Mouse (Mus musculus): ENCODE data around the gene Hoga1. TPM values are rescaled to one million over a fixed set of nuclear protein-coding genes. Genes with fewer than 3 reads are reported as not detected.
A peak's percentile ranks its signal among the peaks of the same experiment; 100 is the strongest.

Hoga1 gene
- polyA plus RNA-seq, 1 experiment = not detected

- Histone ChIP-seq H3K4me1 (ENCODE audit: control insufficient read depth, insufficient read depth, low read length) (peaks cover 35% of the 10 kb centered on the region), H3K4me3 (ENCODE audit: insufficient read depth, low read depth, low read length) (no peak overlapping the region), H3K27ac (ENCODE audit: insufficient read depth, low read depth, low read length) (peak overlapping the region; percentile 96)
- no peak for TF ChIP-seq CTCF (IDR thresholded peaks at IDR 0.05; ENCODE audit: insufficient read depth, low read depth, low read length)
- no peak for TF ChIP-seq POLR2A (IDR thresholded peaks at IDR 0.05; ENCODE audit: insufficient read depth, low read depth, low read length)
- 33% methylated on average over 8 of the region's 8 CpGs for WGBS
Measured at GRCm38 (mm10) chr19:42017399-42018247, 27.8 kb upstream of the Hoga1 start.

GRCm38 (mm10) chr19:42019011-42019522 lies 26.3 kb upstream of the Hoga1 start:
- TF ChIP-seq CTCF (IDR thresholded peaks at IDR 0.05; ENCODE audit: insufficient read depth, low read depth, low read length) = no peak
- no peak for TF ChIP-seq POLR2A (IDR thresholded peaks at IDR 0.05; ENCODE audit: insufficient read depth, low read depth, low read length)
- Histone ChIP-seq H3K4me3 (ENCODE audit: insufficient read depth, low read depth, low read length) (no peak overlapping the region), H3K27ac (ENCODE audit: insufficient read depth, low read depth, low read length) (peak overlapping the region; percentile 86), H3K4me1 (ENCODE audit: control insufficient read depth, insufficient read depth, low read length) (peaks cover 41% of the 10 kb centered on the region)
- 57% methylated on average over 4 of the region's 4 CpGs for WGBS

GRCm38 (mm10) chr19:42021681-42022541 lies 23.5 kb upstream of the Hoga1 start:
- H3K27ac ChIP-seq (ENCODE audit: insufficient read depth, low read depth, low read length) = no peak overlapping the region
- TF ChIP-seq POLR2A (IDR thresholded peaks at IDR 0.05; ENCODE audit: insufficient read depth, low read depth, low read length) (no peak), CTCF (IDR thresholded peaks at IDR 0.05; ENCODE audit: insufficient read depth, low read depth, low read length) (no peak)
- no peak overlapping the region for H3K4me3 ChIP-seq (ENCODE audit: insufficient read depth, low read depth, low read length)
- H3K4me1 ChIP-seq (ENCODE audit: control insufficient read depth, insufficient read depth, low read length) = peaks cover 26% of the 10 kb centered on the region
- 77% methylated on average over 10 of the region's 10 CpGs for WGBS

- no peak overlapping the region for H3K4me3 ChIP-seq (ENCODE audit: insufficient read depth, low read depth, low read length)
- H3K27ac ChIP-seq (ENCODE audit: insufficient read depth, low read depth, low read length) = no peak overlapping the region
- peaks cover 20% of the 10 kb centered on the region for H3K4me1 ChIP-seq (ENCODE audit: control insufficient read depth, insufficient read depth, low read length)
- 80% methylated on average over 2 of the region's 2 CpGs for WGBS
- TF ChIP-seq CTCF (IDR thresholded peaks at IDR 0.05; ENCODE audit: insufficient read depth, low read depth, low read length) (no peak), POLR2A (IDR thresholded peaks at IDR 0.05; ENCODE audit: insufficient read depth, low read depth, low read length) (no peak)
Measured at GRCm38 (mm10) chr19:42022542-42022848, 22.9 kb upstream of the Hoga1 start.

GRCm38 (mm10) chr19:42026158-42026557 lies 19.3 kb upstream of the Hoga1 start:
- TF ChIP-seq POLR2A (IDR thresholded peaks at IDR 0.05; ENCODE audit: insufficient read depth, low read depth, low read length) (no peak), CTCF (IDR thresholded peaks at IDR 0.05; ENCODE audit: insufficient read depth, low read depth, low read length) (peak; percentile 86)
- 5% methylated on average over 5 of the region's 5 CpGs for WGBS
- Histone ChIP-seq H3K27ac (ENCODE audit: insufficient read depth, low read depth, low read length) (no peak overlapping the region), H3K4me1 (ENCODE audit: control insufficient read depth, insufficient read depth, low read length) (peaks cover 6% of the 10 kb centered on the region; the same call in 1 of the 2 replicates), H3K4me3 (ENCODE audit: insufficient read depth, low read depth, low read length) (no peak overlapping the region)

- WGBS = 83% methylated on average over 5 of the region's 5 CpGs
- TF ChIP-seq POLR2A (IDR thresholded peaks at IDR 0.05; ENCODE audit: insufficient read depth, low read depth, low read length) = no peak
- no peak for TF ChIP-seq CTCF (IDR thresholded peaks at IDR 0.05; ENCODE audit: insufficient read depth, low read depth, low read length)
- H3K4me3 ChIP-seq (ENCODE audit: insufficient read depth, low read depth, low read length) = no peak overlapping the region
- no peak overlapping the region for H3K27ac ChIP-seq (ENCODE audit: insufficient read depth, low read depth, low read length)
- peaks cover 24% of the 10 kb centered on the region for H3K4me1 ChIP-seq (ENCODE audit: control insufficient read depth, insufficient read depth, low read length)
Measured at GRCm38 (mm10) chr19:42031112-42031511, 14.3 kb upstream of the Hoga1 start.

GRCm38 (mm10) chr19:42033611-42034010 lies 11.8 kb upstream of the Hoga1 start:
- no peak overlapping the region for H3K4me3 ChIP-seq (ENCODE audit: insufficient read depth, low read depth, low read length)
- peaks cover 24% of the 10 kb centered on the region for H3K4me1 ChIP-seq (ENCODE audit: control insufficient read depth, insufficient read depth, low read length)
- TF ChIP-seq CTCF (IDR thresholded peaks at IDR 0.05; ENCODE audit: insufficient read depth, low read depth, low read length) (no peak), POLR2A (IDR thresholded peaks at IDR 0.05; ENCODE audit: insufficient read depth, low read depth, low read length) (no peak)
- WGBS = 69% methylated on average over 14 of the region's 14 CpGs
- no peak overlapping the region for H3K27ac ChIP-seq (ENCODE audit: insufficient read depth, low read depth, low read length)

GRCm38 (mm10) chr19:42034146-42034775 lies 11.1 kb upstream of the Hoga1 start:
- H3K27ac ChIP-seq (ENCODE audit: insufficient read depth, low read depth, low read length) = no peak overlapping the region
- peaks cover 24% of the 10 kb centered on the region for H3K4me1 ChIP-seq (ENCODE audit: control insufficient read depth, insufficient read depth, low read length)
- H3K4me3 ChIP-seq (ENCODE audit: insufficient read depth, low read depth, low read length) = no peak overlapping the region
- WGBS = 60% methylated on average over 9 of the region's 9 CpGs
- TF ChIP-seq POLR2A (IDR thresholded peaks at IDR 0.05; ENCODE audit: insufficient read depth, low read depth, low read length) (no peak), CTCF (IDR thresholded peaks at IDR 0.05; ENCODE audit: insufficient read depth, low read depth, low read length) (no peak)

All from olfactory bulb, adult 2 months (tissue).